Mouse (Mus musculus) bone marrow, adult 2 months (tissue): ENCODE measurements around the gene Ptcd2. TPM values are rescaled to one million over a fixed set of nuclear protein-coding genes. Genes with fewer than 3 reads are reported as not detected.

Experiments used
- H3K27ac ChIP-seq: fragments of 200-500 bp; 2 replicates; pipeline ENCODE4 v1.5.1; 2012; ENCODE audit warnings: low read depth, mild to moderate bottlenecking, control low read depth, inconsistent platforms, low read length; ENCODE audit not compliant: control insufficient read depth, poor library complexity, insufficient read depth
- H3K4me1 ChIP-seq: fragments of 200-500 bp; 2 replicates; pipeline ENCODE4 v1.6.1; 2011; ENCODE audit warnings: low read length; ENCODE audit not compliant: control insufficient read depth, insufficient read depth
- H3K4me3 ChIP-seq: fragments of 200-500 bp; replicated peaks from 2 replicates; pipeline ENCODE3; 2011; ENCODE audit warnings: mild to moderate bottlenecking, low read depth, low read length, control low read depth; ENCODE audit not compliant: control insufficient read depth
- CTCF ChIP-seq: fragments of 200-500 bp; IDR thresholded peaks from 2 replicates; pipeline ENCODE4 v1.5.1; 2011; ENCODE audit warnings: low read length, control low read depth; ENCODE audit not compliant: control insufficient read depth, insufficient read depth
- POLR2A ChIP-seq: fragments of 200-500 bp; IDR thresholded peaks from 2 replicates; pipeline ENCODE4 v1.6.1; 2011; ENCODE audit warnings: low read depth, mild to moderate bottlenecking, control low read depth, low read length, borderline replicate concordance; ENCODE audit not compliant: control insufficient read depth
- WGBS: fragments of 180-500 bp; shearing (Covaris S2); methylation state at CpG from one replicate; pipeline ENCODE4 v1.1.7; 2018; 5-methylcytosine and 5-hydroxymethylcytosine counted together
- polyA plus RNA-seq: library from polyadenylated mRNA; stranded (reverse); fragments of >200 nt; gene quantifications from 2 replicates; pipeline ENCODE4 v1.2.4, GENCODE M21; 2011; ENCODE audit warnings: low replicate concordance; ENCODE audit not compliant: missing spikeins, insufficient read depth, insufficient read length

Ptcd2 gene
- polyA plus RNA-seq, 1 experiment = 20.1 TPM

GRCm38 (mm10) chr13:99284400-99285160 is 59.9 kb downstream of the Ptcd2 start:
- TF ChIP-seq POLR2A (no peak), CTCF (no peak)
- WGBS = 85% methylated on average over 21 of the region's 21 CpGs
- no peak overlapping the region for H3K27ac ChIP-seq
- no peak overlapping the region for H3K4me3 ChIP-seq
- peaks cover 2% of the 10 kb centered on the region; the same call in 1 of the 2 replicates for H3K4me1 ChIP-seq

GRCm38 (mm10) chr13:99283916-99284315 is 60.6 kb downstream of the Ptcd2 start:
- whole genome bisulfite sequencing = 88% methylated on average over 12 of the region's 12 CpGs
- H3K4me3 ChIP-seq = no peak overlapping the region
- no peak overlapping the region for H3K27ac ChIP-seq
- no peak for TF ChIP-seq POLR2A
- no peak for TF ChIP-seq CTCF
- H3K4me1 ChIP-seq = peaks cover 2% of the 10 kb centered on the region; the same call in 1 of the 2 replicates

- Histone ChIP-seq H3K4me3 (no peak overlapping the region), H3K4me1 (peaks cover 2% of the 10 kb centered on the region; the same call in 1 of the 2 replicates), H3K27ac (no peak overlapping the region)
- 65% methylated on average over 6 of the region's 6 CpGs for WGBS
- TF ChIP-seq POLR2A (no peak), CTCF (no peak)
Measured at GRCm38 (mm10) chr13:99282961-99283360, 61.5 kb downstream of the Ptcd2 start.

- no peak overlapping the region for H3K27ac ChIP-seq
- WGBS = 80% methylated on average over 10 of the region's 10 CpGs
- no peak for TF ChIP-seq POLR2A
- no peak for TF ChIP-seq CTCF
Measured at GRCm38 (mm10) chr13:99279351-99279750, 65.2 kb downstream of the Ptcd2 start.

DNA sequence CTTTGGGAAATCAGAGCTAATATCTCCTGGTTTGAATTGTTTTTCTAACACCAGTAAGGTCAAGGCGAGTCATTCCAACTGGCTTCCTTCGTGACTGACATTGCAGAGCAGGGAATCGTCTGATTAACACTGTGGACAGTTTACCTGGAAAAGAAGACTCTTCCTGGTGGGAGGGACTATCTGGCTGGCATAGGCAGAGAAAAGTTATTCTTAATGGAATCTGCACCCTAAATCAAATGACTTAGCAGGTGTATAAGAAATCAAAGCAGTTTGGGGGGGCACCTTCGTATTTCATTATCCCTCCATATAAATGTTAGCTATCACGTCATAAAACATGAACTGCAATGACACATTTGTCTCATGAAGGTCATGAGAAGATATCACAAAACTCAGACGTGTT is 66.0 kb downstream of the Ptcd2 start:
- Histone ChIP-seq H3K4me1 (no peaks in the 10 kb centered on the region), H3K4me3 (no peak overlapping the region), H3K27ac (no peak overlapping the region)
- TF ChIP-seq POLR2A = no peak
- no peak for TF ChIP-seq CTCF
- 75% methylated on average over 6 of the region's 6 CpGs for WGBS

More at GRCm38 (mm10) chr13:99279351-99279750, 65.2 kb downstream of the Ptcd2 start:
- Histone ChIP-seq H3K4me1 (no peaks in the 10 kb centered on the region), H3K4me3 (no peak overlapping the region)

DNA sequence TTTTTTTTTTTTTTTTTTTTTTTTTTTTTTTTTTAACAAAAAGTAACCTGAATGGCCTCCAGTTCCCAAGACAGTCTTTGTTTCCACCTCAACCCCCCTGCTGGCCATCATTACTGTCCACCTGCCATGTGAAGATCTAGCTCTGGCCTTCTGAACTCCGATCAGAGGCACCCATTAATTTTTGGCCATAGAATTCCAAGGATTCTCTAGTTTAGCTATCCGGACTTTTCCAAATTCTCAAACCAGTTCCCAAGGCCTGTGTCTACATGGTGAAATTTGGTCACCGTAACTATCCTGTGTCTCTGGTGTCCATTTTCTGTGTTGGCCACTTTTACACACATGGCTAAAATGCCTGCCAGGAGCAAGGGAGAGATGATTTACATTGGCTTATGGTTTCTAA is 67.0 kb downstream of the Ptcd2 start:
- Histone ChIP-seq H3K4me3 (no peak overlapping the region), H3K27ac (no peak overlapping the region), H3K4me1 (no peaks in the 10 kb centered on the region)
- 89% methylated on average over 3 of the region's 3 CpGs for WGBS
- TF ChIP-seq CTCF = no peak
- TF ChIP-seq POLR2A = no peak

GRCm38 (mm10) chr13:99272046-99272445 is 72.5 kb downstream of the Ptcd2 start:
- H3K4me1 ChIP-seq = no peaks in the 10 kb centered on the region
- WGBS = 77% methylated on average over 3 of the region's 3 CpGs
- no peak overlapping the region for H3K27ac ChIP-seq
- TF ChIP-seq CTCF = no peak
- TF ChIP-seq POLR2A = no peak
- H3K4me3 ChIP-seq = no peak overlapping the region

Other genes with a start within 250 kb of the Ptcd2 start
- 0.40 and 1.1 TPM in 2 replicates for gene Zfp366, start 159.9 kb downstream of the Ptcd2 start, polyA plus RNA-seq
- gene Mrps27, start 81 bp upstream of the Ptcd2 start, polyA plus RNA-seq = 6.3 and 14.7 TPM in 2 replicates
- gene Map1b, start 171.8 kb upstream of the Ptcd2 start, polyA plus RNA-seq = 1.4 and 4.5 TPM in 2 replicates